Mouse (Mus musculus) midbrain, embryonic 14.5 days (tissue): ENCODE data around the gene Pde8a. TPM values are rescaled to one million over a fixed set of nuclear protein-coding genes. Genes with fewer than 3 reads are reported as not detected.

ENCODE experiments used
- ATAC-seq: fragments of 200-750 bp; cut with Nextera tagmentation; 2 replicates; pipeline ENCODE4 v1.8.0; 2017; ENCODE audit warnings: moderate number of reproducible peaks, moderate library complexity; ENCODE audit not compliant: low FRiP score, low TSS enrichment
- DNase-seq: peaks from one replicate; pipeline ENCODE4 v3.0.0-alpha.2; 2015
- H3K27ac ChIP-seq: fragments of 300-500 bp; sonication (generic); replicated peaks from 2 replicates; pipeline ENCODE4 v1.5.1; 2014; ENCODE audit warnings: mild to moderate bottlenecking, low read depth, low read length, moderate library complexity
- H3K27me3 ChIP-seq: fragments of 300-500 bp; sonication (generic); 2 replicates; pipeline ENCODE4 v1.6.1; 2014; ENCODE audit warnings: low read length, control low read depth, mixed read lengths; ENCODE audit not compliant: control insufficient read depth, insufficient read depth
- H3K36me3 ChIP-seq: fragments of 300-500 bp; sonication (generic); 2 replicates; pipeline ENCODE4 v1.6.1; 2014; ENCODE audit warnings: low read length, control low read depth; ENCODE audit not compliant: control insufficient read depth, insufficient read depth
- H3K4me1 ChIP-seq: fragments of 300-500 bp; sonication (generic); 2 replicates; pipeline ENCODE4 v1.6.1; 2014; ENCODE audit warnings: mild to moderate bottlenecking, antibody characterized with exemption, low read length, control low read depth; ENCODE audit not compliant: control insufficient read depth, insufficient read depth
- H3K4me2 ChIP-seq: fragments of 300-500 bp; sonication (generic); 2 replicates; pipeline ENCODE4 v1.6.1; 2014; ENCODE audit warnings: mild to moderate bottlenecking, low read length, moderate library complexity
- H3K4me3 ChIP-seq: fragments of 300-500 bp; sonication (generic); replicated peaks from 2 replicates; pipeline ENCODE4 v1.5.1; 2014; ENCODE audit warnings: low read depth, low read length
- H3K9ac ChIP-seq: fragments of 300-500 bp; sonication (generic); replicated peaks from 2 replicates; pipeline ENCODE4 v1.6.1; 2014; ENCODE audit warnings: mild to moderate bottlenecking, low read length, moderate library complexity
- H3K9me3 ChIP-seq: fragments of 300-500 bp; sonication (generic); 2 replicates; pipeline ENCODE4 v1.6.1; 2016; ENCODE audit warnings: low read length, control low read depth, mixed read lengths; ENCODE audit not compliant: control insufficient read depth
- WGBS: fragments of 180-500 bp; shearing (Covaris S2); extraction: QIAGEN DNeasy Blood & Tissue Kit; methylation state at CpG from one replicate; pipeline ENCODE4 v1.1.7; 2014; 5-methylcytosine and 5-hydroxymethylcytosine counted together
- polyA plus RNA-seq: library from polyadenylated mRNA; unstranded; fragments of >200 nt; fragmentation: Nextera tagmentation; extraction: Ambion mirVana; gene quantifications from 2 replicates; pipeline ENCODE4 v1.2.1, GENCODE M21; 2014

Gene Pde8a
- polyA plus RNA-seq: 1.8 and 2.4 TPM in 2 replicates

- H3K27ac ChIP-seq: 0 out of 2 replicates have a peak within 1 kb of the TSS, but pooled peaks have one; percentile 1
- peaks cover 3% of the 10 kb centered on the region; the same call in 1 of the 2 replicates for H3K4me1 ChIP-seq
- no peak; the same call in 1 of the 2 replicates for ATAC-seq
Observed at GRCm38 (mm10) chr7:81213347-81214152, at the start of gene Pde8a. TSS of gene Pde8a (plus strand) at chr7:81213596.

GRCm38 (mm10) chr7:81164411-81164810 is 49.0 kb upstream of the Pde8a start:
- WGBS: 69% methylated on average over 7 of the region's 7 CpGs

More at GRCm38 (mm10) chr7:81213347-81214152, at the start of gene Pde8a:
- peak; percentile 50 for DNase-seq
- H3K4me2 ChIP-seq: peak within 1 kb of the TSS; percentile 62
- no peaks in the 10 kb centered on the region for H3K9me3 ChIP-seq
- no peaks in the 10 kb centered on the region for H3K36me3 ChIP-seq
- peak within 1 kb of the TSS; percentile 36; the same call in 1 of the 2 replicates for H3K9ac ChIP-seq
- 3% methylated on average over 114 of the region's 128 CpGs for WGBS
- H3K27me3 ChIP-seq: peaks cover 56% of the 10 kb centered on the region
- H3K4me3 ChIP-seq: peak within 1 kb of the TSS; percentile 47

DNA sequence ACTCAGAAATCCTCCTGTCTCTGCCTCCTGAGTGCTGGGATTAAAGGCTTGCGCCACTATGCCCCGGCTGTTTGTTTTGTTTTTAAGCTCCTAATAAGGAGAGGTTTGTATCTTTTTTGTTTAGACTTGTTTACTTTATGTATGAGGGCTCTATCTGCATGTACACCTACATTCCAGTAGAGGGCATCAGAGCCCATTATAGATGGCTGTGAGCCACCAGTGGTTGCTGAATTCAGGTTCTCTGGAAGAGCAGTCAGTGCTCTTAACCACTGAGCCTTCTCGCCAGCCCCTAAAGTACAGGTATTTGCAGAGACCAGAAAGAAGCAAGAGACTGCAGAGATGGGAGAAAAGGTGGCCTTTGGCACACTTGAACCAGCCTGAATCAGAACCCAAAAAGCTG is 46.3 kb upstream of the Pde8a start:
- DNase-seq (peak; percentile 86), ATAC-seq (no peak)
- no peaks in the 10 kb centered on the region for H3K36me3 ChIP-seq
- no peaks in the 10 kb centered on the region for H3K4me1 ChIP-seq
- H3K27ac ChIP-seq: no peak overlapping the region
- no peaks in the 10 kb centered on the region for H3K9me3 ChIP-seq
- H3K27me3 ChIP-seq: no peaks in the 10 kb centered on the region
- no peak overlapping the region for H3K9ac ChIP-seq
- no peak overlapping the region for H3K4me3 ChIP-seq
- no peak overlapping the region for H3K4me2 ChIP-seq
- WGBS: 42% methylated on average over 3 of the region's 3 CpGs

More at GRCm38 (mm10) chr7:81164411-81164810, 49.0 kb upstream of the Pde8a start:
- H3K9me3 ChIP-seq: no peaks in the 10 kb centered on the region
- ATAC-seq (no peak), DNase-seq (no peak)
- H3K27me3 ChIP-seq: no peaks in the 10 kb centered on the region
- H3K27ac ChIP-seq: no peak overlapping the region
- no peaks in the 10 kb centered on the region for H3K36me3 ChIP-seq
- H3K9ac ChIP-seq: no peak overlapping the region
- H3K4me1 ChIP-seq: no peaks in the 10 kb centered on the region
- H3K4me3 ChIP-seq: no peak overlapping the region
- H3K4me2 ChIP-seq: no peak overlapping the region

DNA sequence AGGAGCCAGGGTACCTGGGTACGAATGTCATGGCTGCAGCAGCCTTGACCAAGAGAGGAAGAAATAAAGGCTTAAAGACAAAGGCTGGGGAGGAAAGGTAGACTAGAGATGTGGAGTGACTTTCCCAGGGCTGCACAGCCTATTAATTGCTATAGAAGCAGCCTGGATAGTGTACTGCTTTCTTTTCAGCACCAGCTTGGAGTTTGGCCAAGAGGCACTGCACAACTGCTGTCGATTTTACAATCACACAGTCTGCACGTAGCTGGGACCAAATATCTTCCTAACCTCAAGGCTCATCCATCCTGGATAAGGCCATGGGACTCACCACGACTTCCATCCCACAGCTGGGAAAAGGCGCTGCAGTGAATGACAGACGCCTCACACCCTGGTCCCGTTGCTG is 44.0 kb upstream of the Pde8a start:
- Histone ChIP-seq H3K27ac (no peak overlapping the region), H3K9ac (no peak overlapping the region), H3K4me3 (no peak overlapping the region), H3K9me3 (peaks cover 8% of the 10 kb centered on the region), H3K4me1 (no peaks in the 10 kb centered on the region), H3K27me3 (no peaks in the 10 kb centered on the region), H3K4me2 (no peak overlapping the region), H3K36me3 (no peaks in the 10 kb centered on the region)
- no peak for ATAC-seq
- no peak for DNase-seq
- 79% methylated on average over 7 of the region's 7 CpGs for WGBS

DNA sequence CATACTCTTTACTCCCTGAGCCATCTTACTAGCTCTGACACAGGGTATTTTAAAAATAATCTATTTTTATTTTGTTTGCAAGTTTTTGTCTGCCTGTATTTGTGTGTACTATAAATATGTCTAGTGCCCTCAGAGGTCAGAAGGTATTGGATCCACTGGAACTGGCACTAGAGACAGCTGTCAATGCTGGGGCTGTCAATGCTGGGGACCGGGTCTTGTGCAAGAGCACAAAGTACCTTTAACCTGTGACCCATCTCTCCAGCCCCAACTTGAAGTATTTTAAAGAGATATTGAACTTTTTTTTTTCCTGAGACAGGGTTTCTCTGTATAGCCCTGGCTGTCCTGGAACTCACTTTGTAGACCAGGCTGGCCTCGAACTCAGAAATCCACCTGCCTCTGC is 39.5 kb upstream of the Pde8a start:
- no peak for DNase-seq
- Histone ChIP-seq H3K36me3 (no peaks in the 10 kb centered on the region), H3K4me3 (no peak overlapping the region), H3K27me3 (no peaks in the 10 kb centered on the region), H3K4me2 (no peak overlapping the region), H3K9me3 (peaks cover 12% of the 10 kb centered on the region), H3K27ac (no peak overlapping the region), H3K9ac (no peak overlapping the region), H3K4me1 (no peaks in the 10 kb centered on the region)
- WGBS: 93% methylated on average over 2 of the region's 2 CpGs
- ATAC-seq: no peak

DNA sequence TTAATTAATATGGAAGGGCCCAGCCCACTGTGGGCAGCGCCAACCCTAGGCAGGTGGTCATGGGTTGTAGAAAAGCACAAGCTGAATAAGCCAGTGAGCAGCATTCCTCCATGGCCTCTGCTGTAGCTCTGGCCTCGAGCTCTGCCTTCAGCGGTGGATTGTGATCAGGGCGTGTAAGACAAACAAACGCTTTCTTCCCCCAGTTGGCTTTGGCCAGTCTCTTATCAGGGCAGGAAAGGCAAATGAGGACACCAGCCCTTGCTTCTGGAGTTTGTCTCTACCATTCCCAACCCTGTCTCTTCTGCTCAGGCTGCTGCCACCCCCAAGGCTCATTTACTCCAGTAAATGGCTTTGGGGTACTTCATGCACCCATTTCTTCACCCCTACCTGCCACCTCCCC is 38.7 kb upstream of the Pde8a start:
- no peaks in the 10 kb centered on the region for H3K4me1 ChIP-seq
- ATAC-seq (no peak), DNase-seq (no peak)
- peaks cover 12% of the 10 kb centered on the region for H3K9me3 ChIP-seq
- no peak overlapping the region for H3K4me2 ChIP-seq
- no peaks in the 10 kb centered on the region for H3K36me3 ChIP-seq
- WGBS: 86% methylated on average over 5 of the region's 5 CpGs
- no peak overlapping the region for H3K9ac ChIP-seq
- H3K27ac ChIP-seq: no peak overlapping the region
- H3K4me3 ChIP-seq: no peak overlapping the region
- H3K27me3 ChIP-seq: no peaks in the 10 kb centered on the region

GRCm38 (mm10) chr7:81176187-81176769 is 37.1 kb upstream of the Pde8a start:
- H3K4me2 ChIP-seq: no peak overlapping the region
- no peak overlapping the region for H3K9ac ChIP-seq
- WGBS: 39% methylated on average over 5 of the region's 5 CpGs
- H3K27ac ChIP-seq: no peak overlapping the region
- no peaks in the 10 kb centered on the region for H3K4me1 ChIP-seq
- no peak for DNase-seq
- ATAC-seq: no peak
- H3K4me3 ChIP-seq: no peak overlapping the region
- H3K36me3 ChIP-seq: no peaks in the 10 kb centered on the region
- H3K9me3 ChIP-seq: peaks cover 12% of the 10 kb centered on the region
- no peaks in the 10 kb centered on the region for H3K27me3 ChIP-seq

- H3K4me2 ChIP-seq: no peak overlapping the region
- no peak overlapping the region for H3K4me3 ChIP-seq
- no peak overlapping the region for H3K9ac ChIP-seq
- H3K36me3 ChIP-seq: no peaks in the 10 kb centered on the region
- H3K27me3 ChIP-seq: no peaks in the 10 kb centered on the region
- DNase-seq (no peak), ATAC-seq (no peak)
- no peaks in the 10 kb centered on the region for H3K4me1 ChIP-seq
- H3K9me3 ChIP-seq: 0 out of 2 replicates have a peak, but pooled peaks cover 3% of the 10 kb centered on the region
- 78% methylated on average over 5 of the region's 5 CpGs for WGBS
- no peak overlapping the region for H3K27ac ChIP-seq
Observed at GRCm38 (mm10) chr7:81179494-81179893, 33.9 kb upstream of the Pde8a start.
